Mouse (Mus musculus): ENCODE results near the gene Rarb.

Gene Rarb

DNA sequence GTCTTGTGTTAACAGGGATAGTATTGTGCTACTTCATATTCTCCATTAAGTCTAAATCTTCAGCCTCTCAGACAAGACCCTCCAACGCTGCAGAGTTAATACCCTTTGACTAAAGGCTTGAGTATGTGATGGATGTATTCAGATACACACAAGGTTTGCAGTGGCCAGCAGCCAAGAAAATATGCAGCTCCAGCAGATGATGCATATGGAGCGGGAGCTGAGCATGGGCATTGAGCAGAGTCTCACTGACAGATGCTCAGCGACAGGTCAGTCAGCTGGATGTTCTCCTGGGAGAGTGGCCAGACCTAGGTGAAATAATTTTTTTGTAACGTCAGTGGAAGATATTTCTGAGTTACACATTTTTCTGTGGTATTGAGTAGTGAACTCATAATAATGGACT lies 229.8 kb downstream of the Rarb start:
- peak; percentile 12 for DNase-seq (ENCODE audit: inconsistent ontology term)

DNA sequence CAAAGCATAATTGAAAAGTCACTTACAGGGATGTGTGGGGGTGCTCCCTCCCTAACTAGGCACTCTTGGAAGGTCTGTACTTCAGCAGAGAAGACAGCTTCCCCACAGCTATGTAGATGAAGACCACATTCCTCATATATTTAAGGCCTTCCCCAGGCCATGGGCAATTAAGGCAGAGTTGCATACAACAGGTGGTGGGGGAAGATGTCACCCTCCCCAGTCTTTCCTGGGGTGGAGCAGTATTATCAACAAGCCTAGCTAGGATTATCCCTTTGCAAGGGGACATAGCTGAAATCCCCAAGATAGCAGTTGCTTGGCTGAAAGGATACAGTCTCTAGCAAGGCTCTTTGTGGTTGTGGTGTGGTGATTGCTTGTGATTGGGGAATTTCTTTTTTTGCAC lies 240.9 kb downstream of the Rarb start:
- DNase-seq (ENCODE audit: inconsistent ontology term), result no peak

DNA sequence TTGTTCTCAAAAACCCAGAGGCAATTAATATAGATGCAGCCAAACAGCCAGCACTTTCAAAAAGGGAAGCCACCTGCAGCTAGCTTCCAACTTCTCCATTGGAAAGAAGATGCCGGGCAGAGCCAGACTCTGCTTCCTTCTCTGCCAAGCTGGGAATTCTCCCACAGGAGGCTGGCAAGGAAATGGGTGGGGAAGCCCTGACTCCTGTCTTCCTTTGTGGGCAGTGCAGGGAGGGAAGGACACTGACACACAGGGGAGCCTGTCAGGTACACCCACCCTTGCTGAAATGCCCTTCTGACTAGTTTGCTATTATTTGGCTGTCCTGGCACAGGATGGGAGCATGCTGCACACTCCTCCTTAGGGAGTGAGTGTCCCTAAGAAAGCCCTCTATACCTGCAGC lies 241.9 kb downstream of the Rarb start:
- no peak for DNase-seq (ENCODE audit: inconsistent ontology term)

DNA sequence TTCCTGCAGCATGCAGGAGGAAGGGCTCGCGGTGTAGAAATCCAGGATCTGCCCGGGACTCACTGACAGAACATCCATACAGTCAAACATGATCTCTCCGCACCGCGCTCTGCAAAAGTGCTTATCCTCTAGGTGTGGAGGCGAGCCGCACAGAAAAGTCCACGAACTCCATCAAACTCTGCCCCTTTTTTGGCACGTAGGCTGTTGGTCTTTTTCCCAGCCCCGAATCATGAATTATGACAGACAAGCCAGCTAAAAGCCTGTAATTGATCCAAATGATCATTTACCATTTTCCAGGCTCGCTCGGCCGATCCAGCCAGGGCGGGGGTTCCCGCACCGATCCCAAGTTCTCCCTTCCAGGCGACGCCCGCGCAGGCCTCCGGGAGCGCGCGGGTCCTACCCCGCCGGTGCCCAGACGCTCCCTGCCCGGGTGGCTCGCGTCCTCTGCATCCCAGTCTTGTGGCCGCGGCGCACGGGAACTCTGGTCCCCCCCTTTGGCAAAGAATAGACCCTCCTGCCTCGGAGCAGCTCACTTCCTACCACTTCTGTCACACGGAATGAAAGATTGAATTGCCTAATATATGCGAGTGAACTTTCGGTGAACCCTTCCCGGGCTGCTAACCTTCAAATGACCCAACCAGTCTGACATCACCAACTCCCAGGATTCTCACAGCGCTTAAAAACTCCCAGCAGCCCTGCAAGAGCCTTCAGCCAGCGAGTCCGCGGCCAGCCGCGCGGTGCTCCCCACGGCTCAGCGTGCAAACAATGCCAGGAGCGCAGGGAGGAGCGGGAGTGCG lies 243.8 kb downstream of the Rarb start:
- peak; percentile 97 for DNase-seq (ENCODE audit: inconsistent ontology term)

DNA sequence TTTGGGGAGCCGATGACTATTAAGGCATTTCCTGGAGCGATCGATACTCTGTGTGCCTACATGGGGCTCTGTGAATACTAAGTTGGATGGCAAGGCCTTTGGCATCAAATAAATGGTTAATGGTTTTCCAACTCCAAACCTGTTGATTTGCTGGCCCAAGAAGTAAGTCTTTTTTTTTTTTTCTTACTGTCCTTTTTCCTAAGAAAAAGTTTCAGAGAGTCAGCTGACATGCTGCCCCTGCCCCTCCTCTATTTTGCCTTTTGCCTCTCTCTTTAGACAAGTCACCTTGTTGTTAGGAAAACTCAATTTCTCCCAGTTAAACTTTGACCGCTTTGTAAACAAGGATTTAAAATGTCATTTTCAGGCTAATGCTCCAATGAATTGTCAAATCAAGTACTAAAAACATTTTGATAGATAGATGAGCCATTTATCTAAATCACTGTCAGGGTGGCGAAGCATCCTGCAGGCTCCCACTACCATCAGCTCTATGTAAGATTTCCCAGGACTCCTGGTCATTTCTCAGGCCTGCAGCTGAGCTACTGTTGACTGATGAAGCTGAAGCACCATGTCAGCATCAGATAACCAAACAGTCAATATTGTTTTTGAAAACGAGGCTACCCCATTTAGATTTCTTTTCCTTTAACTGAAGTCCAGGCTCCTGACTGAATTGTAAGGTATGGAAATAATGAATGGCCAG lies 245.3 kb downstream of the Rarb start:
- DNase-seq (ENCODE audit: inconsistent ontology term), result peak; percentile 24

DNA sequence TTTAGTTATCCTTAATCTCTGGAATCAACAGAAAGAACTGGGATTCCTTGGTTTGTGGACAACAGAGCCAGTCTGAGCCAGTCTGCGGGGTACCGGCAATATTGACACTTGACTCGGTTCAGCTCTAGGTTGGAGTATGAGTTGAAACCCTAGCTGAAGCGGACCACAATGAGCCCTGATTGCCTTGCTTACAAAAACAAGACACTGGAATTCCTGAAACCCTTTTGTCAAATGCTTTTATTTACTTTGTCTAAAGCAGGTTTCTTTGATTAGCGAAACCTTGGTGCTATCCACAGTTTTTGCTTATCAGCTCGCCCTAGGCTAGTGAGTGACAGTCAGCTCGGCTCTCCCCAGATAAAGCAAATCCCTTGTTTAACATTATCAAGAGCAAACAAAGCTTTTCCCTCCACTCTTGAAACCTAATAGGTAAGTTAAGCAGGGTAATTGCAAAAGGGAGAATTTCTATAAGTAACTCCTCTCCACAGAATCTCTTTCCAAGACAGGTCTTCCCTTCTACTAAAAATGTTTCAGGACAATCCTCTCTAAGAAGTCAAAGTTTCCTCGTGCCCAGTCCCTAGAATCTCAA lies 246.1 kb downstream of the Rarb start:
- peak; percentile 67 for DNase-seq (ENCODE audit: inconsistent ontology term)

DNA sequence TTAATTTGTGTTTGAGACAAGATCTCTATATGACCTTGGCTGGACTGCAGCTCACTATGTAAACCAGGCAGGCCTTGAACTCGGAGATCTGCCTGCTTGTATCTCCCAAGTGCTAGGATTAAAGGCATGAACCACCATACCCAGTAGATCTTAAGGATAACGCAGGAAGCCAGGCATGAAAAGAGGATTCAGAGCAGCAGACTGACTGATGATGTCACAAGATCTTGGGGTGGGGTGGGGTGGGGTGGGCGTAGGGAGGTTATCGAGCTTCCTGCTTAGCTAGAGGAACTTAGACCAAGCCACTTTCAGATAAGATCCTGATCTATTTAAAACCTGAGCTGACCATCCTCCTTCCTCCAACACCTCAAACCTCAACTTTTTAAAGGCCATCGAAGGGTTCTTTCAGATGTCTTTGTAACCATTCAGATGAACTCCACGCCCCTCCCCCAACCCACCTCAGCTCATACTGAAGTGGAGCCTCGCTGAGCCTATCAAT lies 249.4 kb downstream of the Rarb start:
- no peak for DNase-seq (ENCODE audit: inconsistent ontology term)

DNA sequence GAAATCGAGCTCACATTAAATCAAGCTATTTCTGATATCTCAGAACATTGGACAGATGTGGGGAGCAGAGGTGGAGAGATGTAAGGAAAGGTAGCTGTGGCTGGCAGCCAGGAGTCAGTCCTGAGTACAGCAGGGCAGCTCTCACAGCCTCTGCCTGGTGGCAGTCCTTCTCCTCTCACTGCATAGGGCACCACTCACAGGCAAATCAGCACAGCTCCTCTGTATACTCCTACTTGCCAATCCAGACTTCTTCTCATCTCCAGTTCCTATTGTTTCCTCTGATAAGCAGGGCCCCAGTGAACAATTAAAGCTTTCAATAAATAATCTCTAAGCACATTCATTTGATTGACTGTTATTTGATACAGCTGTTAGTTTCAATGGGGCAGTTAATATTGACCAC lies 252.0 kb downstream of the Rarb start:
- DNase-seq (ENCODE audit: inconsistent ontology term), result no peak

DNA sequence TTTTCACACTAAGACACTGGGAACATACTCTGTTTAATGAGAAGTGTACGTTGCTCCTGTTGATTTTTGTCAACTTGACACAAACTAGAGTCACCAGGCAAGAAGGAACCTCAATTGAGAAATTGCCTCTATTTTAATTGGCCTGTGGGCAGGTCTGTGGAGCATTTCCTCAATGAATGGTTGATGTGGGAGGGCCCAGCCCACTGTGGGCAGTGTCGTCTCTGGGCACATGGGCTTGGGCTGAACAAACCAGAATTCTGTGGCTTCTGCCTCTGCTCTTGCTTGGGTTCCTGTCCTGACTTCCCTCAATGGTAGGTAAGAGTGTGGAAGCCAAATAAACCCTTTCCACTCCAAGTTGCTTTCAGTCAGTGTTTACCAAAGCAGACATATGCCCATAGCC lies 255.0 kb downstream of the Rarb start:
- no peak for DNase-seq (ENCODE audit: inconsistent ontology term)

DNA sequence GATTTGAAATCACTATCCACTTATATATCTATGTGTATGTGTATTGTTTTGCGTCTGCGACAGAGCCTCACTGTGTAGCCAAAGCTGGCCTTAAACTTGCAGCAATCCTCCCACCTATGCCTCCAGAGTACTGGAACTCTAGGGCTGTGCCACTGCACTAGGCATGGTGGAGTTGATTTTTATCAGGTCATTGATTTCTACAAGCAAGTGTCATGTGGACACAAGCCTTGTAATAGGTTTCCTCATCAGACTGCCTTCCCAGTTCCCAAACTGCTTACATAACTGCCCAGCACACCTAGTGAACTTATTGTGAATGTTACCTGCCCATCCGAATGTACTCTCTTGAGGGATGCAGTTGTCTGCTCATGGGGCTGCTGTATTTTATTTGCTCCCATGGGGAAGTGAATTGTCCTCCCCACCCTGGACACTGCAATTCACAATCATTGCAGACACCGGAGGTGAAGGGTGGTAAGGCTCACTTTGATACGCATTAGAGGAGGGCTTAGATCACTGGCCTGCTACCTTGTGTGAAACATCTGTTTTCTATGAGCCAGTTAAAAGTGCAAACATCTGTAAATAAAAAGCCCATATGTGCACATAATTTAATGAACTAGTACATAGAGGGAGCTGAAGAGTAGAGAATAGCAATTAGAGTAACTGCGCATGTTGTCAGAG lies 257.3 kb downstream of the Rarb start:
- no peak for DNase-seq (ENCODE audit: inconsistent ontology term)

DNA sequence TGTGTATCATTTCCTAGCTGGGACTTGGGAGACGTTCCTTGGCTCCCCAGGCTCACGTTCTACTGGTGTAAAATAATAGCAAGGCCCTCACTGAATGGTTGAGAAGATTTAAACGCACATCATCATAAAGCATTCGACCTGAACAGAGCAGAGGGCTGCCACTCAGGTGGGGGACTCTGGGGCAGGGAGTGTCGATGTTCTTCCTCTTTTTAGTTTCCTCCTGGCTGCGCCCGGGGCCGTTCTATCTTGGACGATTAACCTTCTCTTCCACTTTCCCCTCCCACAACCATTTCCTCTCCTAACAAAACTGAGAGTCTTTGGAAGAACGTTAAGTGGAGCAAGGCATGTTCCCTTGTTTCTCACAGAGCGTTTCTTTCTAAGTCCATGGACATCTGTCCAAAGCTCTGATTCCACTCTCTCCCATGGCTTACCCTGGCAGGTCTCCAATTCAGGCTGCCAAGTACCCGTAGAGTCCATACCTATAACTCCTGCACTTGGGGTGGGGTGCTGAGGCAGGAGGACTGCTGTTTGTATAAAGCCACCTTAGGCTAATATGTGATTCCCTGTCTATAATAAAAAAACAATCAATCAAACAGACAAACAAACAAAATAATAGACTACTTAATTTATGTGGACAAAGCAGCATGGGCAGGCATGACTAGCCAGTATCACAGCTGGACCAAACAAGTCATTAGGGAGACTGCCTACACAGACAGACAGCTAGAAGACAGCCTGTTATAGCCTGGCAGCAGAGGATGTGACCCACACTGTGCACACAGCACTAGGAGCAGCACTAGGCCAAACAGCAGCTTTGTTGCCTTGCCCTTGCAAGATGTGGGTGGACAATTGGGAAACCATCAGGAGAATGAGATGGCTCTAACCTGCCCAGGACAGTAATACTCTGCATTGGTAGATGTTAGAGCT lies 259.4 kb downstream of the Rarb start:
- peak; percentile 28 for DNase-seq (ENCODE audit: inconsistent ontology term)

DNA sequence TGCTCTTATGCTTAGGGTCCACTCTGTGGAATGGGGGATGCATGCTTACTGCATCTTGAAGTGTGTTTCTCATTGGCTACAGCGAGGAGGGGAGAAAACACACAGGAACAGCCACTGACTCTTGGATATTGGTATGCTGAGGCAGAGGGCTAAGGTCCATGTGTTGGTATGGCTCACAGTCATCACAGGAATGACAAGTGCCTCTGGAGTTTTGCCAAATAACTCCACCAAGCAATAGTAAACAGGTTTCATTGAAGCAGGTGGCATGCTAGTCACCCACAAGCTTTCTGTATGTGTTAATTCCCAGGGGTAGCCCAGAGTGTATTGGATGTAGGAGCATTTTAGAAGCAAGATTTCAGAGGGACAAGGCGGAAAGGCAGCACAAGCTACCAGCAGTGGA lies 260.9 kb downstream of the Rarb start:
- DNase-seq (ENCODE audit: inconsistent ontology term), result no peak

DNA sequence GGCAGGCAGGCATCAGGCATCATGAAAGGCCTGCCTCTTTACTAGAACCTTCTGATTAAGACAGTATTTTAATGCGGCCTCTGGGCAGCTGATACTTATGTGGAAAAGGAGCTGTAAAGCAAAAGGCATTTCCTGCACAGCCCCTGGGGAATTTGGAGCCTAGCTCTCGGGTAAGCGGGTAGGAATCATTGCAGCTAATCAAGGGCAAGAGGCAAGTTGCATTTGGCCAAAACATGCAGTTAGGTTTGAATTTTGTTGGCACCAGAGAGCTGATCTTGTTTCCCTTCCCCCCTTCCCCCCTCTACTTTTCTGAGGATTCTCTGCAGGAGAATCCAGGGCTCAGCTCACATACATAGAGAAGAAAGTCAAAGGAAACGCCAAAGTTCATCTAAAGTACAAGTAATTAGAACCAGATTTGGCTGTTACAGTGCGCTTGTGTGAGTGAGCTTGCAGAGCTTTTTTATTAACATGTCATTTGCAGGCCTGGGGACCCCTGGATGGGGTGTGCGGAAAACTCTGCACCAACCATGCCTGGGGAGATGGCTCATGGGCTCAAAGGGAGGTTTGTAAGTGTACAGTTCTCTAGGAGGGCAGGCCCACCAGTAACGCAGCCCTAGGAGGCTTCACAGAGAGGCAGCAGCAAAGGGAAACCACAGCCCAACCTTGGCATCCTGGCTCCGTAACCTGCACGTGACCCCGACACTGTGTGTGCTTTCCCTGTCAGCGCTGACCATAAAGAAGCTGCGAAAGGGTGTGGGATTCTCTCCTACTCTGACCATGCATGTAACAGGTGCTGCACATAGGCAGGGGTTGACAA lies 264.1 kb downstream of the Rarb start:
- DNase-seq (ENCODE audit: inconsistent ontology term), result peak; percentile 58

DNA sequence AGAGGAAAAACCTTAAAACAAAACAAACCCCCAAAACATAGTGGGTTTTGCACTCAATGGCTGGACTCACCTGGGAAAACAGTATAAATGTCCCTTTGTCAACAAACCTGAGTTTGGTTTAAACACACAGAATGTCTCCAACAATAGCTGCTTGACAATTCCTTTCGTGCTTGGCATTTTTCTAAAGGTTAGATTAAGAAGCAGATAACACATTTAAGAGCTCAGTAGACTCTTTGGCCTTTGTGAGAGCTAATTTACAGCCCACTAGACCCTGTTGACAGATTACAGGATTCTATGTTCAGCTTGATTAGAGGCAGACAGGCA lies 264.7 kb downstream of the Rarb start:
- no peak for DNase-seq (ENCODE audit: inconsistent ontology term)

DNA sequence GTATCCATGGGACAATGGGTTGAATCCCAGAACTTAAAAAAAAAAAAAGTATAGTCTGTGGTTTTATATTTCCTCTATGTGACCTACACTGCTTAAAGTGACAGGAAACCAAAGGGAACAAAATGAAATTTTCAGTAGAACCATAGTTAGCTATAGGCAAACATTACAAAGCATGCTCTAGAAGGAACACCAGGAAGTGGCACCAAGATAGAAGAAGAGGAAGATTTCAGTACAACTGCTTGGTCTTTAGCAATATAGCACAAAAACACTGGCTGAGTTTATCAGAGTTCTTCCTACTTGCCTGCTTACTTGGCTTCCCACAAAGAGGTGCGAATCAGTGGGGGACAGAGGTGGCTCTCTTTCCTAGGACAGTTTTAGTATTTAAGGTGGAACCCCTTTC lies 266.7 kb downstream of the Rarb start:
- DNase-seq (ENCODE audit: inconsistent ontology term), result peak; percentile 31

DNA sequence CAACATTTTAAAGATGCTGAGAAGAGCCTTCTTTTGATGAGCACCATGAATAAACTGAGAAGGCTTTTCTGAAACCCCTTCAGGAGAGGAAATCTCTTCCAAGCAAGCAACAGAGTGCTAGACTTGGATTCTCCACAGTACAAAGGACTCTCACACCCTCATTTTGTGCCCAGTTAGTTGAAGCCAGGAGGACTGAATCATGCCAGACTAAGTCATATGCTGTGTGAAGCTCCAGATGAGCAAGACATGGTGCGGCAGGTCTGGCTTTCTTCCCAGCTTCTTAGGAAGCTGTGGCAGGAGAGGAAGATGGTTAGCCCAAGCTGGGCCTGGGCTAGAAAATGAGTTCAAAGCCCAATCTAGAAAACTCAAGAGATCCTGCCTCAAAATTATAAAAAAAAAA lies 267.1 kb downstream of the Rarb start:
- peak; percentile 65 for DNase-seq (ENCODE audit: inconsistent ontology term)

DNA sequence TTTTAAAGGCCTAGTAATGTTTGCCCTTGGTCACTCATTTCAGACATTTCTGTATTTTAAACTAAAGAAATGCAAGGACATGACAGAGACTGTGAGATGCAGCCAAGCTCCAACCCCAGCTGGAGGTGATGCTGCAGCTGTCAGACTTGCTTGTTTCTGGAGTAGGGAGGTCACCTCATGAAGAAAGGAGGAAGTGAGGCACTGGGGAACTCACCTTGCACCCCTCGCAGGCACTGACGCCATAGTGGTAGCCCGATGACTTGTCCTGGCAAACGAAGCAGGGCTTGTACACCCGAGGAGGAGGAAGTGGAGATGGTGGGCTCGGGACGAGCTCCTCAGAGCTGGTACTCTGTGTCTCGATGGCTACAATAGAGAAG lies 270.8 kb downstream of the Rarb start:
- DNase-seq (ENCODE audit: inconsistent ontology term), result no peak

DNA sequence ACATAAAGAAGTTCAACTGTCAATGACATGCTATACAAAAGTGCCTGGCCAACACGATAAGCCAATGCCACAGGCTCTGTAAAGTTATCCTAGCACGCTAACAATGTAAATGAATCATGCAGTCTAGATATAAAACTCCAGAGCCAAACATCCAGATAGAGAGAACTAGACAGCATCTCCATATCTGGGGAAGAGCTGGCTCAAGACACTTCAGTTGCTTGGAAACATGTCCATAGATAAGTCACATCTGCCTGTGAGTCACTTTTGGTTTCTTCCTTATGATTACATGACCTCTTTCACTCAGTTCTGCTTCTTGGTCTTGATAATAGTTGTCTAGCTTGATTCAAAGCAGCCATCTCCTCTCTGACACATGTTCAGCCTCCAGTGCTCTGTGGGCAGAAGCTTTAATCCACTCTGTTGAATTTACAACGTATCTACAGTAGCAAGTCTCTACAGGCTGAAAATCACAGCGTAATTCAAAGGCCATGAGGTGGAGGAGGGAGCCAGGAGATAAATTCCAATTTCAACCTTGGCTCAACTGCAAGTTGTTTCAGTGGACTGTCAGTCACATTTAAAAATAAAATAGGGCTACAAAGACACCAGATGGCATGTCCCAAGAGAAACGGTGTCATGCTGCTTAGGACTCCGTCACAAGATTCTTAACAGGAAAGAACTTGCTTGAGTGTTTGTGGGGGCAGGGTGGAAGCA lies 271.3 kb downstream of the Rarb start:
- no peak for DNase-seq (ENCODE audit: inconsistent ontology term)

DNA sequence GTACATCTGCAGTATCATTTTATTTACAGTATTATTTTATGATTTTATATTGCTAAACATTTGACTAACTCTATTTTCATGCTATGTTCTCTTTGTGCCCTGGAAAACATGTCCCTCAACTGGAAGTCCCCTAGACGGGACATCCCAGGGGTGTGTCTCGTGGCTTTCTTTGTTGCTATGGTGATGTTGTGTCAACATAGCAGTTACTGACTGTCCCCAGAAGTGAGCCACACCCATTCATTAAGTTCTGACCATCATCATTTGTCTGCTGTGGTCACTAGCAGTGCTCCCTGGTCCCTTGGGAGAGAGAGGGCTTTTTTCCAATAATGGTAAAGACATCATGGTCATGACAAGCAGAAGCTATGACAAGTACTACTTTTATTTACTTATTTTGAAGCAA lies 274.0 kb downstream of the Rarb start:
- no peak for DNase-seq (ENCODE audit: inconsistent ontology term)

DNA sequence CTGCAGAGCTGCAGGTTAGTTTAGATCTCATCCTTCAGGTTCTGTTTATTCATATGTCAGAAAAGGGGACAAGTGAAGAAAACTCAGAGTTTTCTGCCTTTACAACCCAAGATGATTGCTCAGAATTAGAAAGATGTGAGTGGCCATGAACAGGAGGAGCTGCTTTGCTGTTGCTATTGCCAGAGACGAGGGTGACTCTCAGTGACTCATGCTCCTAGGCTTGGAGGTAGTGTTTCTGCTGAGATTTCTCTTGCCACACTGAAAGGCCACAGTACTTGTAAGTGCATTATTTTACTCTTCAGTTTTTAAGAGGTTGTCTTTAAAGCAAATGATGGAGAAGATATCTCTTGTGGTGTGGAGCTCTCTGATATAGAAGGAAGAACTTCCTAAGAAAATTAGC lies 277.3 kb downstream of the Rarb start:
- no peak for DNase-seq (ENCODE audit: inconsistent ontology term)

Data from Muller cell, postnatal 12 days (primary cell).